Mouse (Mus musculus) embryonic facial prominence, embryonic 12.5 days (tissue): ENCODE measurements at regions not wholly inside any gene's neighbourhood (a gene's known extent, or its start where the extent isn't known, plus 50 kb on each side); places are given as distances from the start of the nearest gene placed in this dataset.
"Not testable (repeated sequence)": the region's sequence is repeated elsewhere in the genome, so short reads cannot be mapped to it uniquely, and the experiment has no call there.

Experiments
- ATAC-seq: fragments of 200-750 bp; cut with Nextera tagmentation; 2 replicates; pipeline ENCODE4 v1.8.0; 2017; ENCODE audit not compliant: insufficient number of reproducible peaks, insufficient read depth, low FRiP score, low TSS enrichment
- H3K27ac ChIP-seq: fragments of 300-500 bp; sonication (generic); 2 replicates; pipeline ENCODE4 v1.5.1; 2016; ENCODE audit warnings: mild to moderate bottlenecking
- H3K27me3 ChIP-seq: fragments of 300-500 bp; sonication (generic); 2 replicates; pipeline ENCODE4 v1.6.1; 2016; ENCODE audit warnings: mild to moderate bottlenecking, moderate library complexity
- H3K36me3 ChIP-seq: fragments of 300-500 bp; sonication (generic); 2 replicates; pipeline ENCODE4 v1.6.1; 2016; ENCODE audit warnings: mild to moderate bottlenecking
- H3K4me1 ChIP-seq: fragments of 300-500 bp; sonication (generic); 2 replicates; pipeline ENCODE4 v1.6.1; 2016
- H3K4me2 ChIP-seq: fragments of 300-500 bp; sonication (generic); replicated peaks from 2 replicates; pipeline ENCODE4 v1.6.1; 2016; ENCODE audit warnings: mild to moderate bottlenecking, moderate library complexity
- H3K4me3 ChIP-seq: fragments of 300-500 bp; sonication (generic); 2 replicates; pipeline ENCODE4 v1.5.1; 2016; ENCODE audit warnings: mild to moderate bottlenecking
- H3K9ac ChIP-seq: fragments of 300-500 bp; sonication (generic); 2 replicates; pipeline ENCODE4 v1.6.1; 2016; ENCODE audit warnings: mild to moderate bottlenecking, moderate library complexity
- H3K9me3 ChIP-seq: fragments of 300-500 bp; sonication (generic); 2 replicates; pipeline ENCODE4 v1.6.1; 2016; ENCODE audit warnings: mild to moderate bottlenecking, moderate library complexity
- WGBS: fragments of 180-500 bp; shearing (Covaris S2); methylation state at CpG from one replicate; pipeline ENCODE4 v1.1.7; 2016; 5-methylcytosine and 5-hydroxymethylcytosine counted together

GRCm38 (mm10) chr14:14518841-14519240, 117.7 kb downstream of the Olfr721-ps1 start:
- H3K4me3 ChIP-seq: no peak overlapping the region
- no peaks in the 10 kb centered on the region for H3K27me3 ChIP-seq
- no peaks in the 10 kb centered on the region for H3K36me3 ChIP-seq
- no peak overlapping the region for H3K27ac ChIP-seq
- H3K4me2 ChIP-seq: no peak overlapping the region
- no peaks in the 10 kb centered on the region for H3K4me1 ChIP-seq
- 95% methylated on average over 2 of the region's 2 CpGs for WGBS
- no peak overlapping the region for H3K9ac ChIP-seq
- ATAC-seq: no peak
- no peaks in the 10 kb centered on the region for H3K9me3 ChIP-seq

- no peak overlapping the region for H3K9ac ChIP-seq
- no peaks in the 10 kb centered on the region for H3K27me3 ChIP-seq
- no peak overlapping the region for H3K27ac ChIP-seq
- no peak overlapping the region for H3K4me2 ChIP-seq
- no peak for ATAC-seq
- H3K36me3 ChIP-seq: no peaks in the 10 kb centered on the region
- H3K9me3 ChIP-seq: no peaks in the 10 kb centered on the region
- no peaks in the 10 kb centered on the region for H3K4me1 ChIP-seq
- H3K4me3 ChIP-seq: no peak overlapping the region
Observed at GRCm38 (mm10) chr14:14520195-14520594, 119.1 kb downstream of the Olfr721-ps1 start.

GRCm38 (mm10) chr14:14521331-14521730, 120.2 kb downstream of the Olfr721-ps1 start:
- not testable (repeated sequence) for H3K4me1 ChIP-seq, H3K4me3 ChIP-seq, H3K9ac ChIP-seq, H3K9me3 ChIP-seq, H3K27me3 ChIP-seq, H3K4me2 ChIP-seq, ATAC-seq, H3K27ac ChIP-seq, H3K36me3 ChIP-seq
- 67% methylated on average over 6 of the region's 6 CpGs for WGBS

GRCm38 (mm10) chr14:14525225-14525624, 124.1 kb downstream of the Olfr721-ps1 start:
- 90% methylated on average over 4 of the region's 4 CpGs for WGBS
- no peak overlapping the region for H3K9ac ChIP-seq
- no peak overlapping the region for H3K4me3 ChIP-seq
- no peaks in the 10 kb centered on the region for H3K4me1 ChIP-seq
- H3K4me2 ChIP-seq: no peak overlapping the region
- no peak for ATAC-seq
- no peak overlapping the region for H3K27ac ChIP-seq
- H3K9me3 ChIP-seq: no peaks in the 10 kb centered on the region
- no peaks in the 10 kb centered on the region for H3K36me3 ChIP-seq
- no peaks in the 10 kb centered on the region for H3K27me3 ChIP-seq

GRCm38 (mm10) chr14:14528437-14528836, 127.3 kb downstream of the Olfr721-ps1 start:
- no peak overlapping the region for H3K4me2 ChIP-seq
- H3K36me3 ChIP-seq: no peaks in the 10 kb centered on the region
- no peaks in the 10 kb centered on the region for H3K4me1 ChIP-seq
- 87% methylated on average over 1 of the region's 1 CpGs for WGBS
- no peaks in the 10 kb centered on the region for H3K9me3 ChIP-seq
- H3K27me3 ChIP-seq: no peaks in the 10 kb centered on the region
- H3K4me3 ChIP-seq: no peak overlapping the region
- H3K9ac ChIP-seq: no peak overlapping the region
- ATAC-seq: no peak
- H3K27ac ChIP-seq: no peak overlapping the region

GRCm38 (mm10) chr14:14541206-14541605, 140.1 kb downstream of the Olfr721-ps1 start:
- ATAC-seq: no peak
- Histone ChIP-seq H3K9me3 (no peaks in the 10 kb centered on the region), H3K36me3 (no peaks in the 10 kb centered on the region), H3K4me2 (no peak overlapping the region), H3K27ac (no peak overlapping the region), H3K4me3 (no peak overlapping the region), H3K4me1 (no peaks in the 10 kb centered on the region), H3K9ac (no peak overlapping the region), H3K27me3 (no peaks in the 10 kb centered on the region)

GRCm38 (mm10) chr14:14541705-14542104, 140.6 kb downstream of the Olfr721-ps1 start:
- H3K4me2 ChIP-seq: no peak overlapping the region
- H3K9me3 ChIP-seq: no peaks in the 10 kb centered on the region
- WGBS: 53% methylated on average over 3 of the region's 3 CpGs
- no peak overlapping the region for H3K4me3 ChIP-seq
- no peaks in the 10 kb centered on the region for H3K27me3 ChIP-seq
- no peak for ATAC-seq
- H3K9ac ChIP-seq: no peak overlapping the region
- no peak overlapping the region for H3K27ac ChIP-seq
- H3K4me1 ChIP-seq: no peaks in the 10 kb centered on the region
- no peaks in the 10 kb centered on the region for H3K36me3 ChIP-seq

- Histone ChIP-seq H3K4me2 (no peak overlapping the region), H3K9me3 (no peaks in the 10 kb centered on the region), H3K4me1 (no peaks in the 10 kb centered on the region), H3K27me3 (no peaks in the 10 kb centered on the region), H3K9ac (no peak overlapping the region), H3K4me3 (no peak overlapping the region), H3K27ac (no peak overlapping the region), H3K36me3 (no peaks in the 10 kb centered on the region)
- no peak for ATAC-seq
- 86% methylated on average over 7 of the region's 7 CpGs for WGBS
Observed at GRCm38 (mm10) chr14:14544236-14544635, 143.1 kb downstream of the Olfr721-ps1 start.

- Histone ChIP-seq H3K36me3 (no peaks in the 10 kb centered on the region), H3K4me1 (no peaks in the 10 kb centered on the region)
- WGBS: 86% methylated on average over 2 of the region's 2 CpGs
Observed at GRCm38 (mm10) chr14:14552201-14552600, 149.9 kb upstream of the Slc4a7 start.

GRCm38 (mm10) chr14:14574851-14575250, 127.2 kb upstream of the Slc4a7 start:
- WGBS: 56% methylated on average over 4 of the region's 4 CpGs
- Histone ChIP-seq H3K27ac (no peak overlapping the region), H3K27me3 (no peaks in the 10 kb centered on the region), H3K4me3 (no peak overlapping the region), H3K9ac (no peak overlapping the region), H3K4me2 (no peak overlapping the region), H3K36me3 (no peaks in the 10 kb centered on the region), H3K9me3 (no peaks in the 10 kb centered on the region), H3K4me1 (no peaks in the 10 kb centered on the region)
- ATAC-seq: no peak

More at GRCm38 (mm10) chr14:14552201-14552600, 149.9 kb upstream of the Slc4a7 start:
- ATAC-seq: no peak
- H3K9ac ChIP-seq: no peak overlapping the region
- H3K27me3 ChIP-seq: no peaks in the 10 kb centered on the region
- no peaks in the 10 kb centered on the region for H3K9me3 ChIP-seq
- H3K27ac ChIP-seq: no peak overlapping the region
- no peak overlapping the region for H3K4me3 ChIP-seq
- H3K4me2 ChIP-seq: no peak overlapping the region

GRCm38 (mm10) chr14:14591939-14592338, 110.1 kb upstream of the Slc4a7 start:
- 81% methylated on average over 2 of the region's 2 CpGs for WGBS
- Histone ChIP-seq H3K27ac (no peak overlapping the region), H3K4me3 (no peak overlapping the region)

GRCm38 (mm10) chr14:14594753-14595152, 107.3 kb upstream of the Slc4a7 start:
- Histone ChIP-seq H3K9me3 (no peaks in the 10 kb centered on the region), H3K4me2 (no peak overlapping the region), H3K4me1 (peaks cover 3% of the 10 kb centered on the region; the same call in 1 of the 2 replicates), H3K9ac (no peak overlapping the region), H3K27me3 (no peaks in the 10 kb centered on the region), H3K36me3 (no peaks in the 10 kb centered on the region), H3K27ac (no peak overlapping the region), H3K4me3 (no peak overlapping the region)
- 84% methylated on average over 6 of the region's 6 CpGs for WGBS
- no peak for ATAC-seq

More at GRCm38 (mm10) chr14:14591939-14592338, 110.1 kb upstream of the Slc4a7 start:
- Histone ChIP-seq H3K4me2 (no peak overlapping the region), H3K27me3 (no peaks in the 10 kb centered on the region), H3K4me1 (no peaks in the 10 kb centered on the region), H3K9ac (no peak overlapping the region), H3K36me3 (no peaks in the 10 kb centered on the region), H3K9me3 (no peaks in the 10 kb centered on the region)
- ATAC-seq: no peak
